Mouse (Mus musculus): ENCODE measurements around the gene Tlr2. TPM values are rescaled to one million over a fixed set of nuclear protein-coding genes. Genes with fewer than 3 reads are reported as not detected.
"Not testable (repeated sequence)": the region's sequence is repeated elsewhere in the genome, so short reads cannot be mapped to it uniquely, and the experiment has no call there.

The Tlr2 gene
- polyA plus RNA-seq, 1 experiment from 2014 or later, result 6.8 TPM

DNA sequence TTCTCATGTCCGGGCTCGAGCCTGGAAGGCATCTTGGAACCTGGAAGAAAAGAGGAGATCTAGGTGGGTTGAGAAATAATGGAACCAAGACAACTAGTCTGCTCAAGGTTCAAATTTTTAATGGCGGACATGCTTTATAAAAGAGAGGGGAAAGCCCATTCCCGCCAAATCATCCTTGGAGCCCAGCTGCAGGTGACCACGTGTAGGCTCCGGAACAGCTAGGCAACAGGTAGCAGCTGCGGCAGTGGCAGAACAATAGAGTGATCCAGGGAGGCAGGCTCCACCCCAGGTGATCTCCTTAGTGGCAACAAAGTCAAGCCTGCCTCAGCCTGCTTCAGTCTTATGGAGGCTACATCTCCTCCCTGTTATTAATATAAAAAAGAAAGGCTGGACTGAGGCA is 30.0 kb upstream of the Tlr2 start:
- not testable (repeated sequence) for H3K4me3 ChIP-seq (ENCODE audit: low read depth, low read length); H3K4me1 ChIP-seq (ENCODE audit: control insufficient read depth, insufficient read depth, low read length); H3K36me3 ChIP-seq (ENCODE audit: control insufficient read depth, insufficient read depth, low read length); H3K9me3 ChIP-seq (ENCODE audit: control insufficient read depth, low read length); DNase-seq (ENCODE audit: low spot score); H3K4me2 ChIP-seq (ENCODE audit: low read depth, low read length); H3K27ac ChIP-seq (replicated peaks; ENCODE audit: low read depth, low read length); ATAC-seq (ENCODE audit: low read depth); H3K9ac ChIP-seq (ENCODE audit: low read depth, low read length); H3K27me3 ChIP-seq (replicated peaks; ENCODE audit: control insufficient read depth, insufficient read depth, low read length)
- 94% methylated on average over 7 of the region's 7 CpGs for WGBS

DNA sequence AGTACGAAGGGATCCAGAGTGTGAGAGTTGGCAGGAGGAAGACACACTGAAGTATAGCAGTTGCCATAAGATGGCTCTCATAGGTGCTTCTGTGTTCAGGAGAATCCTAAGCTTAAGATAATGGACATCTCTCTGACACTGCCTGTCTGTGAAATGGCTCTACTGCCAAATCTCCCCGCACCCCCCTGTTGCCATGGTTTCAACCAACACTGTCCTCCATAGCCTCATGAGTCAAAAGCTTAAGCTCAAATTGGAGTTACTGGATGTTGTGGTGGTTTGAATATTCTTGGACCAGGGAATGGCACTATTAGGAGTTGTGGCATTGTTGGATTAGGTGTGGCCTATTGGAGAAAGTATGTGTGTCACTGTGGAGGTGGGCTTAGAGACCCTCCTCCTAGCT is 28.2 kb upstream of the Tlr2 start:
- Histone ChIP-seq H3K27me3 (replicated peaks; ENCODE audit: control insufficient read depth, insufficient read depth, low read length) (no peaks in the 10 kb centered on the region), H3K9me3 (ENCODE audit: control insufficient read depth, low read length) (no peaks in the 10 kb centered on the region), H3K27ac (replicated peaks; ENCODE audit: low read depth, low read length) (no peak overlapping the region), H3K4me1 (ENCODE audit: control insufficient read depth, insufficient read depth, low read length) (no peaks in the 10 kb centered on the region), H3K4me2 (ENCODE audit: low read depth, low read length) (no peak overlapping the region), H3K4me3 (ENCODE audit: low read depth, low read length) (no peak overlapping the region), H3K36me3 (ENCODE audit: control insufficient read depth, insufficient read depth, low read length) (no peaks in the 10 kb centered on the region), H3K9ac (ENCODE audit: low read depth, low read length) (no peak overlapping the region)
- ATAC-seq (ENCODE audit: low read depth), result no peak
- DNase-seq (ENCODE audit: low spot score), result no peak
- 91% methylated on average over 2 of the region's 2 CpGs for WGBS

DNA sequence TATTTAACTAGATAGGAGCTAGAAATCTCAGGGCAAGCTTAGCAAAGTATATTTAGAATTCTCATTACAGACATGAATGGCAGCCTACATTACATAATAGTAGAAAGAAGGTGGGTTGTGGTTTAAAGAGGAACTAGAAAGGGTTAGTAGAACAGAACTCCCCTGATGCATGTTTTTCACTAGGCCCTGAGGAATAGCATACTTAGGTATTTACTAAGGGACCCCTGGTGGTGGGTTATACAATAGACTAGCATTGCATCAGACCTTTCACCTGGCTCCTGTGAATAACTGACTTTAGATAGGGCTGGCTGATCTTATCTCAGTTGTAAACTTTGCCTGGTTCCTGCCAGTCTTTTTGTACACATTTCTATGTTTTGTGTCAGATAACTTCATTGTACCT is 25.5 kb upstream of the Tlr2 start:
- H3K27ac ChIP-seq (replicated peaks; ENCODE audit: low read depth, low read length); H3K36me3 ChIP-seq (ENCODE audit: control insufficient read depth, insufficient read depth, low read length); H3K27me3 ChIP-seq (replicated peaks; ENCODE audit: control insufficient read depth, insufficient read depth, low read length); H3K9me3 ChIP-seq (ENCODE audit: control insufficient read depth, low read length); ATAC-seq (ENCODE audit: low read depth); DNase-seq (ENCODE audit: low spot score); H3K4me3 ChIP-seq (ENCODE audit: low read depth, low read length); H3K9ac ChIP-seq (ENCODE audit: low read depth, low read length); H3K4me2 ChIP-seq (ENCODE audit: low read depth, low read length): not testable (repeated sequence)
- H3K4me1 ChIP-seq (ENCODE audit: control insufficient read depth, insufficient read depth, low read length), result peaks cover 11% of the 10 kb centered on the region

DNA sequence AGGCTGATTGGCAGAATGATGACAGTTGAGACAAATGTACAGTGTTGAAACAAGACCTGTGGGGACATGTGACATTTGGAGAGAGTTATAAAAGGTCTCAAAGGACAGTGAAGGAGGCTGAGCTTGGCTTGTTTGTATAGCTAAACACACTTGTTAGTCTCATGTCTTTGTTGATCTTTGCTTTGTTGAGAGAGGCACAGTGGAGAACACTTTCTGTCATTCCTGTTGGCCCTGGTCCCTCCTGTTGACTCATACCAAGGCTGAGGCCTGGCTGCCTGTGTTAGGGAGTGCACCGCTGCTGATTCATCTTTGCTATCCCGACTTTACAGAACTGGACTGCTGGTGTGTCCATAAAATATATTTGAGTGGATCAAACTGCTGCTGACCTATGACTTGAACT is 23.6 kb upstream of the Tlr2 start:
- 87% methylated on average over 2 of the region's 2 CpGs for WGBS
- H3K4me3 ChIP-seq (ENCODE audit: low read depth, low read length), result no peak overlapping the region
- no peaks in the 10 kb centered on the region for H3K9me3 ChIP-seq (ENCODE audit: control insufficient read depth, low read length)
- H3K36me3 ChIP-seq (ENCODE audit: control insufficient read depth, insufficient read depth, low read length), result no peaks in the 10 kb centered on the region
- H3K9ac ChIP-seq (ENCODE audit: low read depth, low read length), result no peak overlapping the region
- no peak overlapping the region for H3K4me2 ChIP-seq (ENCODE audit: low read depth, low read length)
- peak; percentile 26 for DNase-seq (ENCODE audit: low spot score)
- no peak for ATAC-seq (ENCODE audit: low read depth)
- H3K27me3 ChIP-seq (replicated peaks; ENCODE audit: control insufficient read depth, insufficient read depth, low read length), result no peaks in the 10 kb centered on the region
- peaks cover 11% of the 10 kb centered on the region for H3K4me1 ChIP-seq (ENCODE audit: control insufficient read depth, insufficient read depth, low read length)
- no peak overlapping the region for H3K27ac ChIP-seq (replicated peaks; ENCODE audit: low read depth, low read length)

DNA sequence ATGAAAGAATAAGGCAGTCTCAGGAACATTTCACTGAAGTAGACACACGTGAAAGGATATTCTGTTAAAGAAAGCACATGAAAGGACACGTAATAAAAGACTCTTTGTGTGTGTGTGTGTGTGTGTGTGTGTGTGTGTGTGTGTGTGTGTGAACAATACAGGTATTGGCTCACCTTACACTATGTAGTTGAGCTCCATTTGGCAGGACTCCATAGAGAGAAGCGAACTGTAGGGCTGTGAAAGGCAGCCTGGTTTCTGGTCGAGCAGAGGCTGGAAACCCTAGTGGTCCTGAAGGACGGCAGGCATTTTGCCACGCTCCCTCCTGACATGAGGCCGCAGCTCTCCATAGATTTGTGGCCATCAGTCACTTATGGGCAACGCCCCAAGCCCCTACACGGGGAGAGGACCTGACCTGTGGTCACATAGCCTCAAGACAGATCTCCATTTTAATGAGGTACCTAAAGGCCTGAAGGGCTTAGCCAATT is 22.5 kb upstream of the Tlr2 start:
- Histone ChIP-seq H3K36me3 (ENCODE audit: control insufficient read depth, insufficient read depth, low read length) (no peaks in the 10 kb centered on the region), H3K4me3 (ENCODE audit: low read depth, low read length) (no peak overlapping the region), H3K4me2 (ENCODE audit: low read depth, low read length) (no peak overlapping the region), H3K27ac (replicated peaks; ENCODE audit: low read depth, low read length) (no peak overlapping the region), H3K9ac (ENCODE audit: low read depth, low read length) (no peak overlapping the region), H3K9me3 (ENCODE audit: control insufficient read depth, low read length) (no peaks in the 10 kb centered on the region), H3K27me3 (replicated peaks; ENCODE audit: control insufficient read depth, insufficient read depth, low read length) (no peaks in the 10 kb centered on the region), H3K4me1 (ENCODE audit: control insufficient read depth, insufficient read depth, low read length) (peaks cover 11% of the 10 kb centered on the region)
- WGBS, result 65% methylated on average over 9 of the region's 9 CpGs
- peak; percentile 86; the same call in 1 of the 2 replicates for ATAC-seq (ENCODE audit: low read depth)
- peak; percentile 40 for DNase-seq (ENCODE audit: low spot score)

DNA sequence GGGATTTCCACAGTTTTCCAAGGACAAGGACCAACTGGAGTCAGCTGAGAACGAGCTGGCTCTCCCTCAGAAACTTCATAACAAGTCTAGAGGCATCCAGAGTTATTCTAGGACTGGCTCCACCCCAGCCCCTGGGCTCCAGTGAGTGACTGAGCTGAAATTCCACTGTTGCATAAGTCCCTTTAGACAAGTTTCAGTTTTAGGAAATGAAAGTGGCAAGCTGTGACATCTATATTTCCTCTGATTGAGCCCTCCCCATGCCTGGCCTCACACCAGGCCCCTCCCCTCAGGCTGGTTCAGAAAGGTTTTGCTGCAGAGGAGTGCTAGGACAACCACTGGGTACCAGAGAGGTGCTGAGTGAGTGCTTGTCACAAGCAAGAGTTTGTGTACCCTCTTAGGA is 21.4 kb upstream of the Tlr2 start:
- H3K9me3 ChIP-seq (ENCODE audit: control insufficient read depth, low read length), result no peaks in the 10 kb centered on the region
- no peak overlapping the region for H3K4me3 ChIP-seq (ENCODE audit: low read depth, low read length)
- H3K4me1 ChIP-seq (ENCODE audit: control insufficient read depth, insufficient read depth, low read length), result peaks cover 11% of the 10 kb centered on the region
- no peaks in the 10 kb centered on the region for H3K36me3 ChIP-seq (ENCODE audit: control insufficient read depth, insufficient read depth, low read length)
- DNase-seq (ENCODE audit: low spot score), result peak; percentile 74
- 22% methylated on average over 1 of the region's 1 CpGs for WGBS
- no peak overlapping the region for H3K4me2 ChIP-seq (ENCODE audit: low read depth, low read length)
- 0 out of 2 replicates have a peak overlapping the region, but pooled peaks have one; percentile 59 for H3K27ac ChIP-seq (replicated peaks; ENCODE audit: low read depth, low read length)
- ATAC-seq (ENCODE audit: low read depth), result peak; percentile 38; the same call in 1 of the 2 replicates
- no peaks in the 10 kb centered on the region for H3K27me3 ChIP-seq (replicated peaks; ENCODE audit: control insufficient read depth, insufficient read depth, low read length)
- no peak overlapping the region for H3K9ac ChIP-seq (ENCODE audit: low read depth, low read length)

DNA sequence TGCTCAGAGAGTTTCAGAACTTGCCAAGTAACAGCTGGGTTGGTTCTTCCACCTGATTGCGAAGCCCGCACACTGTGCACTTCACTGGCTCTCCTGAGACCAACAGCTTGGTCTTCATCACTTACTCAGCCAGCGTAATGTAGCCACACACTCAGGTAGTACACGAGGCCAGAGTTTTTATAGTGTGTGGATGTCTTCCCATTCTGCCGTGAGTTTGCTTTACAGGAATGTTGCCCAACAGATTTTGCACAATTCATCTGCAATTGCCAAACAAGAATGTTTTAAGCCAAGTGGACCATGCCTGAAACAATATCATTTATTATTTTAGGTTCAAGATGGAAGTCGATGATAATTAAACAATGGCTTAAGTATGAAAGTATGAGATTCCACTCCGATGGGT is 18.0 kb upstream of the Tlr2 start:
- H3K9me3 ChIP-seq (ENCODE audit: control insufficient read depth, low read length), result no peaks in the 10 kb centered on the region
- WGBS, result 85% methylated on average over 7 of the region's 7 CpGs
- H3K4me2 ChIP-seq (ENCODE audit: low read depth, low read length), result no peak overlapping the region
- H3K4me1 ChIP-seq (ENCODE audit: control insufficient read depth, insufficient read depth, low read length), result peaks cover 11% of the 10 kb centered on the region
- DNase-seq (ENCODE audit: low spot score) (no peak), ATAC-seq (ENCODE audit: low read depth) (no peak)
- H3K9ac ChIP-seq (ENCODE audit: low read depth, low read length), result no peak overlapping the region
- no peak overlapping the region for H3K4me3 ChIP-seq (ENCODE audit: low read depth, low read length)
- no peaks in the 10 kb centered on the region for H3K27me3 ChIP-seq (replicated peaks; ENCODE audit: control insufficient read depth, insufficient read depth, low read length)
- no peak overlapping the region for H3K27ac ChIP-seq (replicated peaks; ENCODE audit: low read depth, low read length)
- H3K36me3 ChIP-seq (ENCODE audit: control insufficient read depth, insufficient read depth, low read length), result no peaks in the 10 kb centered on the region

DNA sequence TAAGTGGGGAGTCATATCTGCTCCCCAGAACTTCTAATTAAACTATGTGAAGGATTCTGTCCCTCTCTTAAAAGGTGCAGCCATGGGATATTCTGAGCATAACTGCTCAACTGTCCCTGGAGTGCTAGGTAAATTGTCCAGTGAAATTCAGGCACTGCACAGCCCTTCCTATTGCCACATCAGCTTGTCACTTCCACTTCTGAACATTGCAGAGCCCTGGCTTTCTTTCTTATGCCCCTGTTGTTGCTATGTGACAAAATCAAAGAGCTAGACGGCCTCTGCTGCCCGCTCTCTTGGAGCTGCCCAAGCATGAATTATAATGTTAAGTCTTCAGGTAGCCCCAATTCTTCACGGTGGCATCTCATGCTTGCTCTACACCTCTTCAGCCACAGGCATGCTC is 17.5 kb upstream of the Tlr2 start:
- Histone ChIP-seq H3K9ac (ENCODE audit: low read depth, low read length) (no peak overlapping the region), H3K27ac (replicated peaks; ENCODE audit: low read depth, low read length) (no peak overlapping the region), H3K27me3 (replicated peaks; ENCODE audit: control insufficient read depth, insufficient read depth, low read length) (no peaks in the 10 kb centered on the region), H3K9me3 (ENCODE audit: control insufficient read depth, low read length) (no peaks in the 10 kb centered on the region), H3K4me3 (ENCODE audit: low read depth, low read length) (no peak overlapping the region), H3K36me3 (ENCODE audit: control insufficient read depth, insufficient read depth, low read length) (no peaks in the 10 kb centered on the region), H3K4me1 (ENCODE audit: control insufficient read depth, insufficient read depth, low read length) (peaks cover 11% of the 10 kb centered on the region), H3K4me2 (ENCODE audit: low read depth, low read length) (no peak overlapping the region)
- 76% methylated on average over 3 of the region's 3 CpGs for WGBS
- DNase-seq (ENCODE audit: low spot score) (no peak), ATAC-seq (ENCODE audit: low read depth) (no peak)

DNA sequence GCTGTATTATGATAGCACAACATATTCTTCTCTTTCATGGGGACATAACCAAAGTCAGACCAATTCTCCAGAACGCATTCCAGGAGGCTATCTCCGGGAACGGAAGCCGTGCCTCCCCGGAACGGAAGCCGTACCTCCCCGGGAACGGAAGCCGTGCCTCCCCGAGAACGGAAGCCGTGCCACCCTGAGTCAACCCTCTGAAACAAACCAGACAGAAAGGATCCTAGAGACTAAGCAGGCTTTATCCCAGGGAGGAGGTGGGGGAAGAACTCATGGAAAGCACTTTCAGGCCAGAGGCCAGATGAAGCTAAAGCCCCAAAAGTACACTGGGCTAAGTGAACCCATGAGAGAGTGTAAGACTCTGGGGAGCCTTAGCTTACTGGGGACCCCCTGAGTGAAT is 16.1 kb upstream of the Tlr2 start:
- DNase-seq (ENCODE audit: low spot score), result no peak
- H3K4me2 ChIP-seq (ENCODE audit: low read depth, low read length), result no peak overlapping the region
- H3K9ac ChIP-seq (ENCODE audit: low read depth, low read length), result no peak overlapping the region
- H3K27me3 ChIP-seq (replicated peaks; ENCODE audit: control insufficient read depth, insufficient read depth, low read length), result no peaks in the 10 kb centered on the region
- no peak for ATAC-seq (ENCODE audit: low read depth)
- H3K27ac ChIP-seq (replicated peaks; ENCODE audit: low read depth, low read length), result no peak overlapping the region
- no peaks in the 10 kb centered on the region for H3K9me3 ChIP-seq (ENCODE audit: control insufficient read depth, low read length)
- H3K4me1 ChIP-seq (ENCODE audit: control insufficient read depth, insufficient read depth, low read length), result peaks cover 5% of the 10 kb centered on the region
- 95% methylated on average over 13 of the region's 13 CpGs for WGBS
- H3K4me3 ChIP-seq (ENCODE audit: low read depth, low read length), result no peak overlapping the region
- no peaks in the 10 kb centered on the region for H3K36me3 ChIP-seq (ENCODE audit: control insufficient read depth, insufficient read depth, low read length)
